Mouse (Mus musculus): Measurements from ENCODE around the gene Pskh1.

Pskh1 gene

DNA sequence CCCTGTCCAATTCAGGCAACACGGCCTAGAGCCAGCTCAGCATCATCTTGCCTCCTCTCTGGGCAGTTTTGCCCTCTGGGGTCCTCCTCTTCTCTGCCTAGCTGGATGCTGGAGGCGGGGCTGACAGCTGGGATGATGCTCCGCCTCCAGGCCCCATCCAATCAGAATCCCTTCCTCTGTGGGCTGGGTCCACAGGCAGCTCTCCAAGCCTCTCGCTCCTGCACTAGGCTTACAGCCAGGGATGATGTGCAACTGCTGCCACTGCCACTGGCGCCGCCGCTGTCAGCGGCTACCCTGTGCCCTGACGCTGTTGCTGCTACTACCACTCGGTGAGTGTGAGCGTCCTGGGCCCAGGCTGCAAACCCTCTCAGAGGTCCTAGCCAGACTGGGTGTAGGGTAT lies 6.9 kb upstream of the Pskh1 start, which contains the start of gene Nrn1l:
Gene Nrn1l (plus strand): TSS at position 229 of the 400 bp plus-strand sequence.
- no peak for DNase-seq

DNA sequence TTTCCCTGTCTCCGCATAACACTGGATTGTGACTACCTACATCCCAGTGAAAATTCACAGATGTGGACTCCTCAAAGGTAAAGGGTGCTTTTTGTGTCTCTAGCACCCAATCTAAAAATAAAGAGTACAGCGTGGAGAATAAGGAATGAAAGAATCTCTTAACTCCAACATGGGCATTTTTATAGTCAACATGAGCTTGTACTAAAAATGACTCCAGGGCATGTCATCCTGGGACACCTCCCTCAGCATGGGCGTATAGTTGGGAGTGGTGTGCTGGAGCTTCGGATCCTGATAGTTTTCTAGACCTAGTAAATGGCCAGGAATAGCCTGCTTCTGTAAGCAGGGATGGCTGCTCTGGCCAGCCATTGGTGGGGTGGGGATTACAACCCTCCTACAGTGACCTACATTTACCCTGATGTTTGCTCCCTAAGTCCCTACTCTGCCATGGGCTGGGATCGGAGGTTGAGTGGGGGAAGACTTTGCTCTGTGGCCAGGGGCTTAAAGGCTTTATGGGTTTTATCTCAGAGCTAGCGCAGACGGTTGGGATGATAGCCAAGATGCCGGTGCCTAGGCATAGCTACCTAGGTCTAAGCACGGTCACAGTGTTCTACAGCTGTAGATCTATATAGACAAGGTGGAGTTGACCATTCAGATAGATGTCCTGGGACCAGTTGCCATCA lies 2.3 kb upstream of the Pskh1 start:
- DNase-seq = no peak

GRCm38 (mm10) chr8:105900941-105901616 lies 838 bp downstream of the Pskh1 start:
- no peak for DNase-seq

GRCm38 (mm10) chr8:105919390-105919789 lies 19.1 kb downstream of the Pskh1 start:
- DNase-seq = no peak

DNA sequence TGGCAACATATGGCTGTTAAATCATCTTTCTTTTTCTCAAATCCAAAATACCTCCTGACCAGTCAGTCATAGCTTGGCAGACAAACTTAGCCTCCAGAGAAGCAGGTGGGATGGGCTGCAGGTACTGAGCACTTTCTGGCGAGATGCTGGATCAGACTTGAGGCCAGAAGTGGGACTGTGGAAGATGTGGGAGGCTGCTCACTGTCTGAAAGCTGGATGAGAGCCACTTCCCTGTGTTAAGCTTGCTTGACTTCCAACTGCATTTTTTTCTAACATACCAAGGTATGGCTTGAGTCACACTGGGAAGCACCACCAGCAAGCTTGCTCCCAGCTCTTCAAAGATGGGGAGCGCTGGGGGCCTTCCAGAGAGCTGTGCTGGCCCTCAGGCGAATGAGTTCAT lies 24.9 kb downstream of the Pskh1 start:
- no peak for DNase-seq

DNA sequence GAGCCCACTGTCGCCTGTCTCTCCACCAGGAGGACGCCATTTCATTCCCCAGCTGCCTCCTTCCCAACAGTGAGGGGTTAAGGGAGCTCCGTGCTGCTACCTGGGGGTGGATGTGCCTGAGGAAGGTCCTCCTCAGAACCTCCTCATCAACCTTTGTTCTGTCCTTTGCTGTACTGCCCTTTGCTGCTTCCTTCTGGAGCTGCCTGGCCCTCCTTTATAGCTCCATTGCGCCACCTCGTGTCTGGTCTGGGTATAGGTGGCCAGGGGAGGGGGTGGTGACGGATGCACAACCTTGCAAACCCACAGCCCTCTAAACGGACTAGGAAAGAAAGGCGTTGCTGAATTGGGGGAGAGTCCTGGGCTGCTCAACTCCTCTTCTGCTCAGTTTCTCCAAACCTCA lies 30.4 kb downstream of the Pskh1 start:
- DNase-seq = peak; percentile 86

GRCm38 (mm10) chr8:105931271-105931670 lies 31.0 kb downstream of the Pskh1 start:
- no peak for DNase-seq

- no peak for DNase-seq
Measured at GRCm38 (mm10) chr8:105932525-105932924, 32.3 kb downstream of the Pskh1 start.

DNA sequence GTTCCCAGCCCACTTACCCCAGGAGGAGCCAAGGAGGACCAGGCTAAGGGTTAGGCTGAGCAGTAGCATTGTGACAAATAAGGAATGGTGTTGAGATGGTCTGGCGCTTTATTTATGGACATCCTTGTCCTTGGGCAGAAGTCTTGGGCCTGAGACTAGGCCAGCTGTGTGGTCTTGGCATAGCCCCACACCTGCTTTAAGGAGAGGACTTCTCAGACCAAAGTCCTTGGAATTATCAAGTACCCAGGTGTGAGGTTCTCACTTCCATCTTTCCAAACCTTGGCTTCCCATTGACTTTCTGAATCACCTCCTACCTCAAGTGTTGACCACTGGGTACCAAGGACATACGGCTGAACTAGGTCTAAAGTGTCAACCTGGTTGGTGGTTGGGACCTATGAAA lies 33.5 kb downstream of the Pskh1 start, which contains the start of gene Ctrl:
Gene Ctrl (minus strand): TSS at position 101 of the 400 bp plus-strand sequence.
- no peak for DNase-seq

DNA sequence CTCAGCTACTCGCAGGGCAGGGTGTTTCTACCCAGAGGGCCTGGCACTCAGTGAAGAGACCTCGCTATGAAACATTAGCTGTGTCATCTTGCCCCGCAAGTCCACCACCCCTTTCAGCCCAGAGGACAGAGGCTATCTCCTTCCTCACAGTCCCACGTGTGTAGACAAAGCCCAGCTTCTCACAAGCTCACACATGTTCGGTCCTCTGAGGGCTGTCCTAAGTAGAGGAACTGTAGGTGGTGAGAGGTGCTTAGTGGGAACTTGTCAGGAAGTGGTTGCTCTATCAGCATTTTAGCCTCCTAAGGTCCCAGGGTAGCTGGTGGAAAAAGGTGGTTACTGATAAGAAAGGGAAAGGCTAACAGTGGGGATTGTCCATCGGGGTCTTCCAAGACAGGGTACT lies 34.9 kb downstream of the Pskh1 start:
- no peak for DNase-seq

DNA sequence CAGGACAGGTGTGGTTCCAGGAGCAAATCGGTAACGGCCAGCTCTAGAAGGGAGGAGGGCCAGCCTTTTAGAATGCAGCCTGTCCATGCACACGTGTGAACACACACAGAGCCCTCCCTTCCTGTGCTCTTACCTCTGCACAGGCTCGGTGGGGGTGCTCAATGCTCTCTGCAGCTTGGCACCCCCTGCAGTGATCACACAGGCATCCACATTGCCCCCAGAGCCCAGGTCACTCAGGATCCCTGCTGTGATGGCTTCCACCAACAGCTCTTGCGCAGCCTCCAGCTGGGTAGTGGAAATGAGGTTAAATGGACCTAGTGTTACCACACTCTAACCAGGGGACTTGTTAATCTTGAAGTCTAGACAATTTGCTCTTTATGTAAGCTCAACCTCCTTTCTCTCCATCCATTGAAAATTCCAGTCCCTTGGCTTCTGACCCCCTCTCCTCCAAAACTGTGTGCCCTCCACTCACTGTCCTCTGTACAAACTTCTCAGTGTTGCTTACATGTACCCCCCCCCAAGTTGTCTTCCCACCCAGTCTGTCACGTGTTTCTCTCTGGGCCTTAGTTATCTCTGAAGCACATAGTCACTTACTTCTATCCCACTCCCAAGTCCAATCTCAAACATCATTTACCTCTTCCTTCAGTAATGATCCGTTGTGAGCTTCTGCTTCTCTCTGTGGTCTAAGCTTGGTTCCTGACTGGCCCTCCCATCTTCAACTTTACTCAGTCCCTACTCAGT lies 35.8 kb downstream of the Pskh1 start:
- no peak for DNase-seq

GRCm38 (mm10) chr8:105936866-105937475 lies 36.7 kb downstream of the Pskh1 start:
- peak; percentile 85 for DNase-seq

GRCm38 (mm10) chr8:105937496-105938305 lies 37.5 kb downstream of the Pskh1 start:
- DNase-seq = peak; percentile 50

DNA sequence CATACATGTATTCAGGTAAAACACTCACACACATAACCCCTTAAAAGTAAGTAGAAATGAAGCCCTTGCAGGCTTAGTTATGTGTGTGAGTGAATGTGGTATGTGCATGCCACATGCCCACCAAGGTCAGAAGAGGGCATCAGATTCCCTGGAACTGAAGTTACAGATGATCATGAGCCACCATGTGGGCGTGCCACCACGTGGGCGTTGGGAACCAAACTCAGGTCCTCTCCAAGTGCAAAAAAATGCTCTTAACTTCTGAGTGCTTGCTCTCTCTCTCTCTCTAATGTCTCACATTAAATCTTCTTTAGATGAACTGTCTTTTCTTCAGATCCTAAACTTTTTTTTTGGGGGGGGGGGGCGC lies 38.0 kb downstream of the Pskh1 start, which contains the start of gene Psmb10:
Gene Psmb10 (minus strand): TSS at position 139 of the 364 bp plus-strand sequence.
- DNase-seq = no peak

DNA sequence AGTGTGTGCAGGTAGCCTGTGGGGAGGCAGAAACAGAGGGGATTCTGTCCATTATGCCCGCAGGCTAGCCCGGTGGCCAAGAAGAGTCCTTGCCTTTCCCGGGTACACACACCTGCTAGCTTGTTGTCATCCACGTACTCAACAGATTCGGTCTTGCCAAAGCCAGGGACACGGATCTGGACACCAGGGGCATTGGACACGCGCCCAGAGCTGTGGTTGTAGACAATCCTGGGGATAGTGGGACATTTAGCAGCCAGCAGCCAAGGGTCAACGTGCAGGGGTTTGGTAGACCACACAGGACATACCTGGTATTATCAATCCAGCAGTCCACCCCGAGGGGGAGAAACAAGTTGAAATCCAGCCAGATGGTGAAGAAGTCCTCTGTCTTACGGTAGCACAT lies 41.8 kb downstream of the Pskh1 start:
- no peak for DNase-seq

DNA sequence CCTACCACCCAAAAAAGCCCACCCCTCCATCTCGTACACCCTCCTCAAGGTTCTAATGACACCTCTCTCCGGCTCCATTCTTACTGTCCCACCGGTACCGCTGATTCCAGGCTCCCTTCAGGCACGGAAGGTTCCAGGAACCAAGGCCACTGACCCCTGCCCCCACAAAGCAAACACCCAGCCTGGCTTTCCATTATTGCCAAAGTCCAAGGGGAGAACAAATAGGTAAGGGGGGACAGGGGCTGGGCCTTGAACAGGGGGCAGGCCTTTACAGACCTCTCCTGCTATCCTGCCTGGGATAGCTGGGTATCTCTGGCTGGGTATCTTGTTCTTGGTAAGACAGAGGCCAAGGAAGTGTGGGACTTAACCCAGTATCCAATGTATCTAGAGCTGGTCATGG lies 42.3 kb downstream of the Pskh1 start:
- no peak for DNase-seq

GRCm38 (mm10) chr8:105943321-105943739 lies 43.1 kb downstream of the Pskh1 start, which contains the start of gene Lcat:
Gene Lcat, minus strand, starts transcription at chr8:105943382.
- no peak for DNase-seq

DNA sequence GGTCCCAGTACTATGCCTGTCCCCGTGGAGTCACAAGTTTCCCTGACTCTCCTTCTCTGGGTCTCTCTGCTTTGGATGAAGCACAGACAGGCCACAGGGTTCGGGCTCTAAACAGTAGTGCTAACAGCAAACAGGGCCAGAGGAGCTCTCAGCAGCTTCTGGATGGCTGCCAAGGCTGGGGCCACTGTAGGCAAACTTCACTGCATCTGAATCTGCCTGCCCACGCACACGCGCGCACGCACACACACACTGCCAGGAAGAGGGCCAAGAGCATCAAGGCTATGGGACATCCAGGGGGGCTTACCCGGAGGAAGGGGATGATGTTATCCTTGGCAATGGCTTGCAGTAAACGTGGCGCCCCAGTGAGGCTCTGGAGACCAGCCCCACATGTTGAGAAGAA lies 49.1 kb downstream of the Pskh1 start:
- DNase-seq = no peak

DNA sequence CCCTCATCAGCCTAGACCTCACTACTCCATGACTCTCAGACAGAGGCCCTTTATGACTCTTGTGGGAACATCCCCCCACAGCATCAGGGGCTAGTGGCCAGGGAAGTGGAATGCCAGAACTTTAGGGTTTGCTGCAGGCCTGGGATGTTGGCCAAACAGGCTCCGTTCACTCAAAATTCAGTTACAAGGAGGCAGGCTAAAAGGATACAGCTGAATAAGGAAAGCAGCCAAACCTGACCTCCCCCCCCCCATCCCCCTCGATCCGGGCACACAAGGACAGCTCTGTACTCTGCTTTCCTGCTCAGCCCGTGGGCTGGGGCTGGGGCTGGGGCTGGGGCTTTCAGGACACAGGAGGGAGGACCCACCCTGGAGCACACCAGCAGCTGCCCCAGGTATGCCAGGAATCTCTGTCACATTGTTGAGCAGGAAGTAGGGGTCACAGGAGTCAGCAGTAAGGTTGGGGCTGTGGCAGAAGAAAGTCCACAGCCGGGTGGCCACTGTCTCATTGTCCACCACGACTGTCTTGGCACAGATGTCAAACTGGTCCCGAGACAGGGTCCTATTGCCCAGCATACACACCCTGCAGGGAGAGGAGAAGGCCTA lies 50.9 kb downstream of the Pskh1 start:
- no peak for DNase-seq

DNA sequence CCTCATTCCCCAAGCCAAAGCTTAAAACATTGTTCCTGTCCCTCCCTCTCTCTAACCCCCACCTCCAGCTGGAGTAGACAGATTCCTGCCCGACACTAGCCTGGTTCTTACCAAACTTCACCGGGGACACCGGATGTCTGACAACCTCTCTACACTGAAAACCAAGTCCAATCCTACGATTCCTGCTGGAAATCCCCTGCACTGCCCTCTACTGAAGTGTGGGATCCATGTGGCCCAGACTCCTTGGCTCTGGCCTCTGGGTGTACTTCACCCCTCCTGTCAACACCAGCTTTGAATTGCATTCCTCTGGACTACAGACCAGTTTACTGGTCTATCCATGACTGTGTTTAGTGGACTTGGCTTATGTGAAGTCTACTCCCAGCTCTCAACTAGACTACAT lies 56.3 kb downstream of the Pskh1 start:
- no peak for DNase-seq

GRCm38 (mm10) chr8:105957813-105958212 lies 57.6 kb downstream of the Pskh1 start:
- no peak for DNase-seq

DNA sequence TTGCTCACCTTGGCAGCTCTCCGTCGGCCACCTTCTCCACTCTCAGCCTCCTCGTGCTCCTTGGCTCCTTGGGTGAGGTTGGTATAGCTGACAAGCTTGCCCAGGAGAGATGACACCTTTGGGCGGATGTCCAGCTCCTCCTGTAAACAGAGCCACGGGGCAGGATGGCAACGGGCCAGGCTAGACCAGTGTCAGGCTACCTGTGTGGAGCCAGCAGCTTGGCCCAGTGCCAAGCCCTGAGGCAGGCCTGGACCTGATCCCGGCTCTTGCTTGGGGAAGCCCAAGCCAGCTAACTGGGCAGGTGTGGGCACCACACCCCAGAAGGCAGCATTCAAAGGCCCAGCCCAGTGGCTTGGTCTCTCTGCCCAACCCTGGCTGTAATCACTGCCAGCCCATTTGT lies 59.1 kb downstream of the Pskh1 start:
- DNase-seq = peak; percentile 75

All from cerebellum, adult 8-10 months (tissue).